Mouse (Mus musculus): ENCODE measurements around the gene Rnf144a.

DNA sequence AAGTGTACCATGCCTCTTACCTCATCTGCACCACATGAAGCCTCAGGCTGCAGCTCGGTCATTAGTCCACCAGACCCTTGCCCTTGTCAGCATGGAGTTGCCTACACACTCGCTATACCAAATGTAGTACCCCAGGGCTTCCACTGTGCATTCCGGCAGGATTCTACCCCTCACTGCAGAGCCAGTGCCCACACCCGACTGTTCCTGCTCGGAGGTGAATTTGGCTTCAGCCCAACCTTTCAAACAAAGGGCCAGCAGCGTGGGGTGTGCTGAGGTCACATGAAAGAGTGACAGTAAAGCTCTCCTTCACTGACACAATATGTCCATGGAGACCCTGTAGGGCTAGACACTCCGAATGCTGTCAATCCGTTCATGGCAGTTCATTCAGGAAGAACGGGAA, 6.3 kb downstream of the Rnf144a start:
- no peak for TF ChIP-seq POLR2A (IDR thresholded peaks at IDR 0.05; ENCODE audit: low read depth, low read length)
- no peak for TF ChIP-seq CTCF (IDR thresholded peaks at IDR 0.05; ENCODE audit: extremely low read depth, insufficient read length, insufficient replicate concordance, low read depth, low read length)

Measured in small intestine, adult 2 months (tissue).